Mouse (Mus musculus) gastrocnemius, postnatal 36 days (tissue): ENCODE measurements at regions not wholly inside any gene's neighbourhood (a gene's known extent, or its start where the extent isn't known, plus 50 kb on each side); places are given as distances from the start of the nearest gene placed in this dataset.
"Not testable (repeated sequence)": the region's sequence is repeated elsewhere in the genome, so short reads cannot be mapped to it uniquely, and the experiment has no call there.

Experiments used
- DNase-seq, 2 experiments: peaks; one replicate each; pipeline ENCODE4 v3.0.0; 2022
- intact Hi-C: fragments of 180-260 bp; cut with DNase I; formaldehyde crosslinking; loops from one replicate; pipeline ENCODE4 v1.15.1; 2025

DNA sequence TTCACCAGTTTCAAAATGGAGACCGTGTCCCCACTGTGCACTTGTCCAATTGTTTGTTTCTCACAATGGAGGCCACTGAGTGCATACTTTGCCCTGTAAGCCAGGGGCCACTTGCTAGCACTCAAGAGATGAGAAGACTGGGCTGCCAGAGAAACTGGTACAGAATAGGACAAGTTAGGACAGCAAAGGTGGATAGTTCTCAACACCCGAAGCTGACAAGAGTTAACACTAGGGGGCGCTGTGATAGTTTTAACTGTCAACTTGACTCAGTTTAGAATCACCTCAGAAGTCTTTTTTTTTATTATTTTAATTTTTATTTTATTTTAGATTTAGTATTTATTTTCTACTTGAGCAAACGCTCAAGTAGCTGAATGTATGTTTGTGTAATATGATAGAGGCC, 188.2 kb upstream of the Asap2 start:
- intact Hi-C loops, DNase-seq: not testable (repeated sequence)

DNA sequence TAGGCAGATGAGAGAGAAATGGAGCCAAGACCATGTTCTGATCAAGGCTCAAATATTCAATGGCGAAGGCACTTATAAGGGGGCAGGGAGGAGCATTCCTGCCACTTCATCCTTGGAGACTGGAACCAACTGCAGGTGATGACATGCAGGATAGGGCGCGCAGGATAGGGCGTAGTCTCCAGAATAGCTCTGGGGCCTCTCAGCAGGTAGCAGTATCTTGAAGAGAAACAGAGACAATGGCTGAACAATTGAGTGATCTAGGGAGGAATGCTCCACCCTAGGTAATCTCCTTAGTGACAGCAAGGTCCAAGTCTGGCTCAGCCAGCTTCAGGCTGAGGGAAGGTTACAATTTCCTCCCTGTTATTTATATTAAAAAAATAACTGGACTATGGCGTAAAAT, 184.8 kb upstream of the Asap2 start:
- intact Hi-C loops, DNase-seq: not testable (repeated sequence)

DNA sequence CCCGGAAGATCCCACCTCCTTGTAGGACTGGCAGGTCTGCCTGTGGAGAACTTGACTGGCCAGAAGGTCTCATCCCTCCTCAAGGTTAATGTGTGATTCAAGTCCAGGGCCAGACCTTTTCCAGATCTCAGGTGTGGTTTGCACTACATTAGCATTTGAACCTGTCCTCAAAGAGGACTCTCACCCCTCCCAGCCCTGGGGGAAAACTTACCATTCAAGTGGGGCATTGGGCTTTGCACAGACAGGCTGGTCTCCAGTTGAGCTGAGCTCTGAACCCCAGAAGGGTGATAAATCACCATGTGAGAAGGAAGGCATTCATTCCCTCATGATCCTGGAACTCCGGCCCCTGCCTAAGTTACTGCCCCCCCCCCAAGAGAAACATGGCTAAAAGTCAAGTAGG, 183.6 kb upstream of the Asap2 start:
- intact Hi-C loops = no loop called here
- no peak for DNase-seq

DNA sequence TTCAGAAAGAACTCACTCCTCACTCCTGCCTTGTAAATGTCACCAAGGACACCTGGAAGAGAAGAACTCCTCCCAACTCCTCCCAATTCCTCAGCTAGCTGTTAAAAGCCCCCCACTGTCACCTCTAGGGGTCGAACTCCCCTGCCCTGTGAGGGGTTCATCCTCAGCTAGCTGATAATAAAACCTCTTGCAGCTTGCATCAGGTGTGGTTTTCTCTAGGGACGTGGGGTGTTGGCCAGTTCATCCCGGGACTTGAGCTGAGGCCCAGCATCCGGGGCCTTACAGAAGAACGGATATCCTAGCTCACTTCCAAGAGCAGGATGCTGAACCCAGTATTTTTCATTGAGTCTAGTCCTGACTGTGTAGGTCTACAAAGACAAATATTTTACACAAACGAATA, 176.4 kb upstream of the Asap2 start:
- DNase-seq = not testable (repeated sequence)

DNA sequence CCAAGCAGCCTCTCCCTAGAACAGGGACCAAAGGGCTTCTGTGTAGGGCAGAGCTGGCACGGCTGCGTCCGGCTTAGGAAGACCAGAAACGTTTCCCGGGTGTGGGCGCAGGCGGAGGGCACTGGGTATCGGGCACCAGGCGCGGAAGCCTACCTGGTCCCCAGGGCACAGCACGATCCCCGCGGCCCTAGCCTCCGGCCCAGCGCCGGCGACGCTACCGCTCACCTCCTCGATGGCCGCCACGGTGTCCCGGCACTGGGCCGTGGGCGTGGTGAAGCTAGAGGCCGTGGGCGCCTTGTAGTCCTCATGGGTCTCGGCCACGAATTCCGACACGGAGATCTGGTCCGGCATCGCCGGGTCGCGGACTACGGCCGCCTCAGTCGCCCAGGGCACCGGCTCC, 175.1 kb upstream of the Asap2 start:
- DNase-seq, intact Hi-C loops: not testable (repeated sequence)

More for the DNA sequence above, 176.4 kb upstream of the Asap2 start:
- intact Hi-C loops = not testable (repeated sequence)

DNA sequence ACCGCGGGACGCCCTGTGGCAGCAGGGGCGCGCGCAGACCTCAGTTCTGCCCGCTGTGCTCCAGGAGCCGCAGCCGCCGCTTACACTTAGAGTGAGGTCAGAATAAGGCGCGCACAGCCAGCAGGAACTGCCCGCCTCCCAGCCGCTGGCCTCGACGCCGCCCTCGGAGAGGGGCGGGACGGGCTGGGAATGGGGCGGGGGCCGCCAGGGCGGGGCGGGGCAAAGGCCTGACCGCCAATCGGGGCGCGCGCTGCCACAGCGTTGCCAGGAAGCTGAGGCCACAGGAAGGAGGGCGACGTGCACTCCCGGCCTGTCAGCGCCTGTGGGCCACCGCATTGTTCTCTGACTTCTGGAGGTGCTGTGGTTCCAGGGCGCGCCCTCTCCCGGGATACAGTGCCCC, 174.7 kb upstream of the Asap2 start:
- intact Hi-C loops = no loop called here
- DNase-seq = peak; percentile 20 to 62

DNA sequence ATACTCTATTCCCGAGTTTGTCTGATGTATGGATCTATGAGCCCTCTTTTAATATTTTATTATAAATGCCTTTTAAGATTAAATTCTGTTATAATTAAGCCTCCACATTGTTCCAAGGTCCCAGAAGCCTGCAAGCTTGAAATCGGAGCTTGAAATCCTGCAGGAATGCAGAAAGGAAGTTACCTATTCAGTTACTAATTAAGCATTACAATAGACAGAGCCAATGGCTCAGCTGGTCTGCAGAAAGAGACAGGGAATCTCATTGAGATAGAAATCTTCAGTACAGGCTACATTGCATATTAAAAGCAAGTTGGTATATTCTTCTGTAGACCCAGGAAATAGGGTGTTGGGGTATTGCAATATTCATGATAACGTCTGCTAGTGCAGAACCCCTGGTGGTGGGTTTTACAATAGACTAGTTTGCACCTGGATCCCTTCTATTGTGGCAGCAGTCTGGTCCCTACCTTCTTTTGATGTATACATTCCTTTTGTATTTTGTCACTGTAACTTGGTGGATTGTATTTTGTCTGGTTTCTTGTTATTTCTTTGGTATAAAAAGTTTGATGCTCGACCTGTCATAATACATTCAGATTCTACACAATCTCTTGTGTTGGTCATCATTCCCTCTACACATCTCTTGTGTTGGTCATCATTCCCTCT, 146.5 kb upstream of the Asap2 start:
- DNase-seq, intact Hi-C loops: not testable (repeated sequence)

DNA sequence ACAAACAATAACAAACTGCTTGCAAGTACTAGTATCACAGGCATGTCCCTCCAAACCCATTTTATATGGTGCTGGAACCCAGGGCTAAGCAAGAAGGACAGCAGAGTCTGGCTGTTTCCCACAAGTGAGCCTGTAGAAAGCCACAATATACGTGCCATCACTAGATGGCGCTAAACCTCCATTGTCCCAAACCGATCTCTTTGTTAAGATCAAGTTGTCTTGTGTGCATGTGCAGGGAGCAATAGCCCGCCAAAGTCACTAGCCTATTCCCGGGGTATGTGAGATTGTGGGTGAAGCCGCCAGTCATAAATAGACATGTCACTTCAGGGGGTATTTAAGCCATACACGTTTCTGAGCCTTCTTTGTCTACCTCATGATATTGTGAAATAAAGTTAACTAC, 145.4 kb upstream of the Asap2 start:
- DNase-seq, intact Hi-C loops: not testable (repeated sequence)

DNA sequence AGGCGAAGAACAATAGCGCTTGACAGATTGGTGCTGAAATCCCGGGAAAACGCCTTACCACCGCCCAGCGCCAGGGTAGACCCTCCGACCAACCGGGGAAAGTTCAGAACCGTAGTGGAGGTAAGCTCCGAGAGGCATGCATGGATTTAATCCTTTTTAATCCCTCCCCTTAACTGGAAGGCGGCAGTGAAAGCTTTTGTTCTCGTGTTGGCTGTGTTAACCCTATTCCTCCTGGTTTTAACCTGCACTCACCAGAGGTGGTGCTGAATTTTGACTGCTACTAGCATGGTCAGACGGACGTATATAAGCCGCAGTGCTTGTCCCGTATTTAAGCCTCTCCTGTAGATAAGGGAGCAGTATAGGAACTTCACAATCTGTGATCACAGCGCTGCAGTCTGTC, 145.0 kb upstream of the Asap2 start:
- intact Hi-C loops = no loop called here

DNA sequence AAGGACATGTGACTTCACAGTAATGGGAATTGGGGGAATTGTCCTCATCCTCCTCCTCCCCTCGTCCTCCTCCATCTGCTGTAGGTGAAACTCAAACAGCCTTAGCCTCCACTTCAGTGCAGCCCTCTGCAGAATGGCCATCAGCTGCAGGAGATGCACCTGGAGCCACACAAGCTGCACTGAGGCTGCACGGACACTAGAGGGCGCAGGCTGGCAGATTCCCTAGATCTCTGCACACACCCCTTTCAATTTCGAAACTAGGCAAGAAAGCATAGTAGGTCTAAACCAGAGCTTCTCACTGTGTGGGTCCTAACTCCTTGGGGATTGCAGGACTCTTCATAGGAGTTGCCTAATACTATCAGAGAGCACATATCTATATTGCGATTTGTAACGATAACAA, 106.2 kb upstream of the Asap2 start:
- intact Hi-C loops, DNase-seq: not testable (repeated sequence)

More for the DNA sequence above, 145.0 kb upstream of the Asap2 start:
- no peak for DNase-seq

DNA sequence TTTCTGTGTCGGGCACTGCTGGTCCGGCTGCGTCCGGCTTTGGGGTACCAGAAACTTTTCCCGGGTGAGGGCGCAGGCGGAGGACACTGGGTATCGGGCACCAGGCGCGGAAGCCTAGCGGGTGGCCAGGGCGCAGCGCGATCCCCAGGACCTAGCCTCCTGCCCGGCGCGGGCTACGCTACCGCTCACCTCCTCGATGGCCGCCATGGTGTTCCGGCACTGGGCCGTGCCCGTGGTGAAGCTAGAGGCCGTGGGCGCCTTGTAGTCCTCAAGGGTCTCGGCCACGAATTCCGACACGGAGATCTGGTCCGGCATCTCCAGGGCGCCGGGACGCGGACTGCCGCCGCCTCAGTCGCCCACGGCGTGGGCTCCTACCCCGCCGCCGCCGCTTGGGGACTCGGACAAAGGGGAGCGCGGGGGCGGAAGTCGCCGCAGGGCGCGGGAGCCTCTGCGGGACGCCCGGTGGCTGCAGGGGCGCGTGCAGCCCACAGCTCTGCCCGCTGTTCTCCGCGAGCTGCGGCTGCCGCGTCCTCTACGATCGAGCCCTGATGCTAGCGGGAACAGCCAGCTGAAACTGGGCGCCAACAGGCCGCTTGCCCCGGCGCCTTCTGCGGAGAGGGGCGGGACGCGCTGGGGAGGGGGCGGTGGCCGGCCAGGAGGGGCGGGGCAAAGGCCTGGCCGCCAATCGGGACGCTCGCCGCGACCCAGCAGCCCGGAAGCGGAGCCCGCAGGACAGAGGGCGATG, 69.4 kb upstream of the Asap2 start:
- intact Hi-C loops = not testable (repeated sequence)
- peak; percentile 37 to 42 for DNase-seq

DNA sequence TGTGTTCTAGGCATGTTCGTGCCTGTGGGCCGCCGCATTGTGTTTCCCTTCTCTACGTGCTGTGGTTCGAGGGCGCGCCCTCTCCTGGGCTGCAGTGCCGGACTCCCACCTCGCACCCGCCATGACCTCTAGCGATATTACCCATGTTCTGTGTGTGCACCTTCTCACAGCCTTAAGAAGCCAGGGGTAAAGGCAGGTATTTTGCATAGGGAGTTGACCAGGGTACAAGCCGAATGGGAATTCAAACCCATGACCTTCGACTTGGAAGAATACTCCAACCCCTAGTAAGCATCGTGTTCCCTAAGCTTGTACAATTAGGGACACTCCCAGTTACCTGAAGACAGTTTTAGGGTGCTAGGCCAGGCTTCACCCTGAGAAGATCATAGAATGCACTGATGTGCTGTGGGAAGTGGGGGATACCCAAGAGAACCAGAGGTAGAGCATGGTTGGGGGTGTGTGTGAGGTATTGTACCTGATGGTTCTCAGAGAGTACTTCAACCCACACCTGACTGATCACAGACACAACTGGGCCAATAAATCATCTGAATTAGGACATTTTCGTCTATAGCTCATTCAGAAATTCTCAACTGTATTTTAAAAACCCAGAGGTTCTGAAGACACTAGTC, 68.7 kb upstream of the Asap2 start:
- DNase-seq, intact Hi-C loops: not testable (repeated sequence)

DNA sequence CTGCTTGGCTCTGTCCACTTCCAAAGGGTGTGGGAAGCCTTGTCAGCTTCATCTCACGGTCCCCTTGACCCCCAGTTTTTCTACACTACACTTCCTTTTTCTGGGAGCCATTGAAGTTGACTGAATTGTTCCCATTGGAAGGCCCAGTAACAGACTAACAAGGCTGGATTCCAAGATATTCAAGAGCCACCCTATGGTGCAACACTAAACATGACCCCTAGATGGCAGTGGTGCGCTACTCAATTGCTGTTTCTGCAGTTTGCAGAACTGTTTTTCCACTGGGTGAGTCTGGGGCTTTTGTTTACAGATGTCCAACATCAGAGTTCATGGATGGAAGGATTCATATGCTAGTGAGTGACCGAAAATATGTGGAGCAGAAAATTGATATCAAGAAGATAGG, 61.3 kb upstream of the Asap2 start:
- DNase-seq = peak; percentile 11 to 19
- intact Hi-C loops = not testable (repeated sequence)
